Mouse (Mus musculus) monocyte, adult 5-6 weeks (primary cell): Measurements from ENCODE around the gene Cxcl15. TPM values are rescaled to one million over a fixed set of nuclear protein-coding genes. Genes with fewer than 3 reads are reported as not detected.

Source experiments
- total RNA-seq: library from RNA; stranded (forward); fragments of 200-1000, 200-491, 200-594 nt; gene quantifications from 3 replicates; pipeline ENCODE4 v1.2.3, GENCODE M21; 2017

Cxcl15 gene
- total RNA-seq, 1 experiment from 2014 or later: not detected

Other genes with a start within 250 kb of the Cxcl15 start
- gene 5830473C10Rik, start 233.4 kb upstream of the Cxcl15 start, total RNA-seq: not detected in 3 replicates
- gene Rassf6, start 153.9 kb upstream of the Cxcl15 start, total RNA-seq: 0.76 TPM in 1 of 3 replicates, not detected in the others
- 0.39 TPM in 1 of 3 replicates, not detected in the others for gene Cxcl5, start 35.2 kb upstream of the Cxcl15 start, total RNA-seq
- 20.7 to 327 TPM (median 26.3 TPM) in 3 replicates for gene Ppbp, start 26.0 kb upstream of the Cxcl15 start, total RNA-seq
- gene Pf4, start 22.1 kb upstream of the Cxcl15 start, total RNA-seq: 16.0 to 186 TPM (median 23.8 TPM) in 3 replicates
- not detected in 3 replicates for gene Cxcl3, start 8.4 kb upstream of the Cxcl15 start, total RNA-seq
- 1.4 TPM in 1 of 3 replicates, not detected in the others for gene Cxcl1, start 96.7 kb downstream of the Cxcl15 start, total RNA-seq
- gene Cxcl2, start 109.3 kb downstream of the Cxcl15 start, total RNA-seq: 33.2 to 79.5 TPM (median 56.2 TPM) in 3 replicates
- 7.7 to 11.1 TPM (median 9.7 TPM) in 3 replicates for gene Mthfd2l, start 136.6 kb downstream of the Cxcl15 start, total RNA-seq
- gene Epgn, start 232.9 kb downstream of the Cxcl15 start, total RNA-seq: not detected in 3 replicates